9 mouse cellular contexts compared by ENCODE assay signal in genomic region chr11:75736978-75737377, GRCm38 (mm10). TPM values are rescaled to one million over a fixed set of nuclear protein-coding genes. Genes with fewer than 3 reads are reported as not detected.
DNase-seq lines count a peak whose midpoint lies in the region; ATAC-seq and TF ChIP-seq lines count a peak whose summit lies in the region.
"Had no signal": no experiment of that assay in that cellular context is flagged by ENCODE, and none has a peak within 500 bp of the region (broad histone marks: within the 10 kb centered on the region; RNA-seq: fewer than 3 reads in every experiment).

No protein-coding gene starts in this region.

- H3K4me2 ChIP-seq in liver, embryonic 12.5 days: 0 out of 2 replicates have a peak overlapping the region, but pooled peaks have one; percentile 6
- no peak overlapping the region for H3K4me2 ChIP-seq in liver, embryonic 11.5 days
- no peak overlapping the region; the same call in 1 of the 2 replicates for H3K4me2 ChIP-seq in embryonic facial prominence, embryonic 12.5 days (replicated peaks)
- peak overlapping the region; percentile 27 for H3K4me2 ChIP-seq in hindbrain, embryonic 12.5 days (replicated peaks)
- peak overlapping the region; percentile 67 for H3K4me2 ChIP-seq in myocyte (ENCODE audit: low read depth)

- peaks cover 48% of the 10 kb centered on the region for H3K36me3 ChIP-seq in liver, embryonic 12.5 days
- peaks cover 12% of the 10 kb centered on the region; the same call in 1 of the 2 replicates for H3K36me3 ChIP-seq in liver, embryonic 11.5 days (ENCODE audit: control insufficient read depth, insufficient read depth, low read length)
- H3K36me3 ChIP-seq in embryonic facial prominence, embryonic 12.5 days: peaks cover 17% of the 10 kb centered on the region
- peaks cover 17% of the 10 kb centered on the region; the same call in 1 of the 2 replicates for H3K36me3 ChIP-seq in hindbrain, embryonic 12.5 days
- H3K36me3 ChIP-seq in myocyte (ENCODE audit: control insufficient read depth, insufficient read depth): peaks cover 10% of the 10 kb centered on the region

- H3K79me2 ChIP-seq in myocyte (ENCODE audit: control insufficient read depth, insufficient read depth): peaks cover 88% of the 10 kb centered on the region

- peaks cover 82% of the 10 kb centered on the region for H3K4me1 ChIP-seq in liver, embryonic 12.5 days
- peaks cover 36% of the 10 kb centered on the region for H3K4me1 ChIP-seq in liver, embryonic 11.5 days (replicated peaks; ENCODE audit: control insufficient read depth, insufficient read depth, low read length)
- H3K4me1 ChIP-seq in embryonic facial prominence, embryonic 12.5 days: peaks cover 50% of the 10 kb centered on the region
- H3K4me1 ChIP-seq in hindbrain, embryonic 12.5 days: peaks cover 38% of the 10 kb centered on the region

- WGBS in liver, embryonic 12.5 days (ENCODE audit: insufficient replicate concordance): 62% methylated on average over 3 of the region's 3 CpGs
- 70% methylated on average over 3 of the region's 3 CpGs for WGBS in liver, embryonic 11.5 days
- 67% methylated on average over 3 of the region's 3 CpGs for WGBS in embryonic facial prominence, embryonic 12.5 days
- WGBS in hindbrain, embryonic 12.5 days: 79% methylated on average over 3 of the region's 3 CpGs

- no peak overlapping the region for H3K4me3 ChIP-seq in liver, embryonic 12.5 days
- H3K4me3 ChIP-seq in liver, embryonic 11.5 days (ENCODE audit: low read depth, low read length): no peak overlapping the region
- 0 out of 2 replicates have a peak overlapping the region, but pooled peaks have one; percentile 9 for H3K4me3 ChIP-seq in embryonic facial prominence, embryonic 12.5 days
- no peak overlapping the region for H3K4me3 ChIP-seq in hindbrain, embryonic 12.5 days
- H3K4me3 ChIP-seq in myocyte: no peak overlapping the region

- no peaks in the 10 kb centered on the region for H3K27me3 ChIP-seq in liver, embryonic 12.5 days (replicated peaks)
- H3K27me3 ChIP-seq in liver, embryonic 11.5 days (replicated peaks; ENCODE audit: control insufficient read depth, insufficient read depth, low read length): no peaks in the 10 kb centered on the region
- H3K27me3 ChIP-seq in embryonic facial prominence, embryonic 12.5 days: no peaks in the 10 kb centered on the region
- no peaks in the 10 kb centered on the region for H3K27me3 ChIP-seq in hindbrain, embryonic 12.5 days
- no peaks in the 10 kb centered on the region for H3K27me3 ChIP-seq in myocyte (ENCODE audit: control insufficient read depth, insufficient read depth, insufficient read length)

- ATAC-seq in liver, embryonic 12.5 days: no peak
- ATAC-seq in liver, embryonic 11.5 days (replicated peaks; ENCODE audit: low FRiP score): no peak
- ATAC-seq in embryonic facial prominence, embryonic 12.5 days (ENCODE audit: insufficient number of reproducible peaks, insufficient read depth, low FRiP score, low TSS enrichment): no peak
- ATAC-seq in hindbrain, embryonic 12.5 days (ENCODE audit: low FRiP score): no peak
- ATAC-seq: inflammation-experienced regulatory T-cells, adult 6 months had no signal

- no peaks in the 10 kb centered on the region for H3K9me3 ChIP-seq in liver, embryonic 12.5 days (replicated peaks)
- H3K9me3 ChIP-seq in liver, embryonic 11.5 days (ENCODE audit: control insufficient read depth, low read length): no peaks in the 10 kb centered on the region
- no peaks in the 10 kb centered on the region for H3K9me3 ChIP-seq in embryonic facial prominence, embryonic 12.5 days
- no peaks in the 10 kb centered on the region for H3K9me3 ChIP-seq in hindbrain, embryonic 12.5 days (replicated peaks)

- H3K9ac ChIP-seq in liver, embryonic 12.5 days: 0 out of 2 replicates have a peak overlapping the region, but pooled peaks have one; percentile 17
- H3K9ac ChIP-seq in liver, embryonic 11.5 days (ENCODE audit: low read depth, low read length): no peak overlapping the region
- H3K9ac ChIP-seq in embryonic facial prominence, embryonic 12.5 days: no peak overlapping the region
- H3K9ac ChIP-seq in hindbrain, embryonic 12.5 days: no peak overlapping the region

- no peak overlapping the region for H3K27ac ChIP-seq in liver, embryonic 12.5 days
- no peak overlapping the region for H3K27ac ChIP-seq in liver, embryonic 11.5 days (ENCODE audit: low read depth, low read length)
- no peak overlapping the region for H3K27ac ChIP-seq in embryonic facial prominence, embryonic 12.5 days
- H3K27ac ChIP-seq in hindbrain, embryonic 12.5 days: no peak overlapping the region

- DNase-seq in liver, embryonic 11.5 days (ENCODE audit: low spot score): no peak
- no peak for DNase-seq in cerebellum, adult 11-12 months
- DNase-seq in left cerebral cortex, adult 11 months (ENCODE audit: low spot score): no peak
- DNase-seq in right cerebral cortex, postnatal 4 days: no peak

- H3ac ChIP-seq in myocyte (ENCODE audit: control insufficient read depth, insufficient read length): no peak overlapping the region

- TF ChIP-seq POLR2A in myocyte (IDR thresholded peaks at IDR 0.05; ENCODE audit: insufficient read length, low read depth): no peak

TF ChIP-seq in myocyte, 11 proteins besides CTCF, POLR2A, EP300 and RAD21:
- TF ChIP-seq MAX (IDR thresholded peaks at IDR 0.05; ENCODE audit: low read depth) (no peak), MYOG (IDR thresholded peaks at IDR 0.05; ENCODE audit: control insufficient read depth in 1 of 3, insufficient read depth in 1 of 3, insufficient read length in 2 of 3, low read depth in 2 of 3) (no peak), TCF12 (IDR thresholded peaks at IDR 0.05; ENCODE audit: insufficient read depth, poor library complexity, severe bottlenecking) (no peak), E2F4 (IDR thresholded peaks at IDR 0.05; ENCODE audit: insufficient read depth) (no peak), REST (IDR thresholded peaks at IDR 0.05; ENCODE audit: insufficient read depth, insufficient read length) (no peak), CEBPB (IDR thresholded peaks at IDR 0.05; ENCODE audit: insufficient read depth, poor library complexity, severe bottlenecking) (no peak), MYOD1 (IDR thresholded peaks at IDR 0.05; ENCODE audit: control insufficient read depth in 1 of 3, insufficient read length in 2 of 3, low read depth in 2 of 3) (no peak), POLR2AphosphoS2 (IDR thresholded peaks at IDR 0.05; ENCODE audit: insufficient read length, low read depth) (no peak), USF1 (IDR thresholded peaks at IDR 0.05; ENCODE audit: low read depth) (no peak)

RNA-seq across cellular contexts. Expression of gene Ywhae, which starts 4.3 kb away (rescaled TPM):
- 405 and 415 TPM in 2 replicates for polyA plus RNA-seq in liver, embryonic 12.5 days (2016; fragmentation: Nextera tagmentation; extraction: Ambion mirVana)
- 710 and 755 TPM in 2 replicates for polyA plus RNA-seq in liver, embryonic 11.5 days (2014; fragmentation: Nextera tagmentation; extraction: Ambion mirVana)
- polyA plus RNA-seq in embryonic facial prominence, embryonic 12.5 days (2016; fragmentation: Nextera tagmentation; extraction: Ambion mirVana): 1,049 and 1,107 TPM in 2 replicates
- 1,318 and 1,416 TPM in 2 replicates for polyA plus RNA-seq in hindbrain, embryonic 12.5 days (2016; fragmentation: Nextera tagmentation; extraction: Ambion mirVana)
- polyA plus RNA-seq in myocyte (2012; fragmentation: generic; extraction: Trizol): 612 TPM

RNA-seq across cellular contexts. Expression of gene Crk, which starts 57.9 kb away (rescaled TPM):
- 50.2 and 53.6 TPM in 2 replicates for polyA plus RNA-seq in liver, embryonic 12.5 days (2016; fragmentation: Nextera tagmentation; extraction: Ambion mirVana)
- 70.4 and 71.1 TPM in 2 replicates for polyA plus RNA-seq in liver, embryonic 11.5 days (2014; fragmentation: Nextera tagmentation; extraction: Ambion mirVana)
- polyA plus RNA-seq in embryonic facial prominence, embryonic 12.5 days (2016; fragmentation: Nextera tagmentation; extraction: Ambion mirVana): 135 and 142 TPM in 2 replicates
- 136 and 138 TPM in 2 replicates for polyA plus RNA-seq in hindbrain, embryonic 12.5 days (2016; fragmentation: Nextera tagmentation; extraction: Ambion mirVana)
- 34.5 TPM for polyA plus RNA-seq in myocyte (2012; fragmentation: generic; extraction: Trizol)

RNA-seq across cellular contexts. Expression of gene Doc2b, which starts 58.9 kb away (rescaled TPM):
- polyA plus RNA-seq in liver, embryonic 12.5 days (2016; fragmentation: Nextera tagmentation; extraction: Ambion mirVana): 0.05 and 0.12 TPM in 2 replicates
- 0.10 and 0.40 TPM in 2 replicates for polyA plus RNA-seq in liver, embryonic 11.5 days (2014; fragmentation: Nextera tagmentation; extraction: Ambion mirVana)
- polyA plus RNA-seq in embryonic facial prominence, embryonic 12.5 days (2016; fragmentation: Nextera tagmentation; extraction: Ambion mirVana): 2.1 and 2.5 TPM in 2 replicates
- 0.61 and 0.62 TPM in 2 replicates for polyA plus RNA-seq in hindbrain, embryonic 12.5 days (2016; fragmentation: Nextera tagmentation; extraction: Ambion mirVana)
- 0.10 TPM for polyA plus RNA-seq in myocyte (2012; fragmentation: generic; extraction: Trizol)
- polyA plus RNA-seq: inflammation-experienced regulatory T-cells, adult 6 months had no signal

Comparison
In these comparisons a context has a peak if more than half of its experiments do, and no peak if none do; other contexts are left out.
1. H3K4me2 ChIP-seq: peak in liver, embryonic 12.5 days (single experiment), hindbrain, embryonic 12.5 days (single experiment) and myocyte (single experiment); none in liver, embryonic 11.5 days (single experiment) and embryonic facial prominence, embryonic 12.5 days (single experiment).